Mouse (Mus musculus): ENCODE results near the gene Ddr2.

DNA sequence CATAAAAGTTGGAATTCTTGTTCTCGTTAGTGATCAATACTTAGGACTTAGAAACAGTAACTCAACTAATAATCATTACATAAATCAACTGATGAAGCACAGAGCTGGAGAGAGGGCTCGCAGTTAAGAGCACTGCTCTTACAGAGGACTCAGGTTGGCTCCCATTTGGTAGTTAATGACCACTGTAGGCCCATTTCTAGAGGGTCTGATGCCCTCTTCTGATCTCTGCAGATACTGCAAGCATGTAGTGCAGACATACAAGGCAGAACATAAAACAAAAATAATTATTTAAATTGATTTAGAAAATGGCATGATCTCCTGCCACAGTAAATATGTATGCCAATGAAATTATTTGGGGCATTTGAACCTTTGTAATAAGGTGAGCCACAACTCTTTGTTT is 49.1 kb upstream of the Ddr2 start:
- TF ChIP-seq CTCF (IDR thresholded peaks at IDR 0.05; ENCODE audit: control insufficient read depth, insufficient read depth, low read length) (no peak), POLR2A (IDR thresholded peaks at IDR 0.05; ENCODE audit: borderline replicate concordance, control insufficient read depth, low read depth, low read length) (no peak)
